Mouse (Mus musculus) CH12.LX (cell line): ENCODE data around the gene Capn8. TPM values are rescaled to one million over a fixed set of nuclear protein-coding genes. Genes with fewer than 3 reads are reported as not detected.

Experiments
- DNase-seq: peaks from one replicate; pipeline ENCODE4 v3.0.0-alpha.2; 2013; ENCODE audit errors: extremely low read depth
- H3K27ac ChIP-seq: 2 replicates; pipeline ENCODE4 v1.5.1; 2012; ENCODE audit warnings: low read depth, mild to moderate bottlenecking, control low read depth, moderate library complexity; ENCODE audit not compliant: insufficient read depth
- H3K27me3 ChIP-seq: replicated peaks from 2 replicates; pipeline ENCODE3; 2012; ENCODE audit warnings: inconsistent platforms
- H3K36me3 ChIP-seq, 2 experiments: replicated peaks in 1 of 2; 2 replicates each; pipeline versions ENCODE3 to v1.6.1; 2012; ENCODE audit warnings: inconsistent platforms in 1 of 2, low read length in 1 of 2, mild to moderate bottlenecking in 1 of 2, mixed read lengths in 1 of 2, moderate library complexity in 1 of 2; ENCODE audit not compliant: control insufficient read depth in 1 of 2, insufficient read depth in 1 of 2
- H3K4me1 ChIP-seq, 2 experiments: 2 replicates each; pipeline ENCODE4 v1.6.1; 2012; ENCODE audit warnings: inconsistent platforms in 1 of 2, moderate library complexity in 1 of 2; ENCODE audit not compliant: insufficient read depth in 2 of 2, control insufficient read depth in 1 of 2
- H3K4me2 ChIP-seq: 2 replicates; pipeline ENCODE4 v1.6.1; 2012; ENCODE audit warnings: low read depth, mild to moderate bottlenecking, control low read depth; ENCODE audit not compliant: poor library complexity, insufficient read depth, severe bottlenecking
- H3K4me3 ChIP-seq, 3 experiments: fragments of 150-350 bp in 1 of 3; sonication (generic) in 1 of 3; replicated peaks in 1 of 3; 2 replicates each; pipeline versions ENCODE3 to v1.5.1; 2011 to 2012; ENCODE audit warnings: low read depth in 2 of 3, low read length in 2 of 3, mild to moderate bottlenecking in 2 of 3, moderate library complexity in 2 of 3, control low read depth in 1 of 3, improper control_type of control experiment in 1 of 3, inconsistent platforms in 1 of 3, mixed read lengths in 1 of 3; ENCODE audit not compliant: poor library complexity in 1 of 3
- H3K79me2 ChIP-seq: replicated peaks from 2 replicates; pipeline ENCODE4 v1.6.1; 2012; ENCODE audit warnings: mild to moderate bottlenecking, moderate library complexity; ENCODE audit not compliant: control insufficient read depth, poor library complexity, insufficient read depth, severe bottlenecking; ENCODE audit errors: extremely low read depth
- H3K9ac ChIP-seq: 2 replicates; pipeline ENCODE4 v1.6.1; 2012; ENCODE audit warnings: low read depth, mild to moderate bottlenecking, control low read depth, moderate library complexity; ENCODE audit not compliant: insufficient read depth
- H3K9me3 ChIP-seq: replicated peaks from 2 replicates; pipeline ENCODE3; 2012; ENCODE audit warnings: low read length, inconsistent platforms, mixed read lengths
- BHLHE40 ChIP-seq: IDR thresholded peaks from 2 replicates; pipeline ENCODE4 v1.6.1; 2011; ENCODE audit warnings: mild to moderate bottlenecking, low read depth, low read length, improper control_type of control experiment
- CTCF ChIP-seq, 2 experiments: IDR thresholded peaks in 1 of 2; conservative IDR thresholded peaks in 1 of 2; 2 replicates each; pipeline ENCODE4 v1.5.1; 2011 to 2012; ENCODE audit warnings: low read depth in 2 of 2, low read length in 2 of 2, improper control_type of control experiment in 1 of 2, inconsistent platforms in 1 of 2, mild to moderate bottlenecking in 1 of 2, moderate library complexity in 1 of 2
- E2F4 ChIP-seq: IDR thresholded peaks from 2 replicates; pipeline ENCODE4 v1.6.1; 2011; ENCODE audit warnings: low read depth, low read length, improper control_type of control experiment; ENCODE audit not compliant: insufficient replicate concordance
- ELF1 ChIP-seq: IDR thresholded peaks from 2 replicates; pipeline ENCODE4 v1.6.1; 2014; ENCODE audit warnings: low read depth, mild to moderate bottlenecking, inconsistent platforms, low read length, improper control_type of control experiment
- EP300 ChIP-seq: IDR thresholded peaks from 2 replicates; pipeline ENCODE4 v1.6.1; 2011; ENCODE audit warnings: low read length, improper control_type of control experiment
- ETS1 ChIP-seq: conservative IDR thresholded peaks from 2 replicates; pipeline ENCODE4 v1.6.1; 2012; ENCODE audit warnings: low read depth, mild to moderate bottlenecking, inconsistent platforms, low read length, improper control_type of control experiment, moderate library complexity
- GABPA ChIP-seq: IDR thresholded peaks from 2 replicates; pipeline ENCODE4 v1.6.1; 2012; ENCODE audit warnings: low read depth, low read length, improper control_type of control experiment, inconsistent platforms; ENCODE audit not compliant: insufficient replicate concordance
- HCFC1 ChIP-seq: IDR thresholded peaks from 2 replicates; pipeline ENCODE4 v1.6.1; 2012; ENCODE audit warnings: low read depth, mild to moderate bottlenecking, inconsistent platforms, low read length, improper control_type of control experiment
- KAT2A ChIP-seq: IDR thresholded peaks from 2 replicates; pipeline ENCODE4 v1.6.1; 2012; ENCODE audit warnings: low read length, improper control_type of control experiment, inconsistent platforms; ENCODE audit not compliant: insufficient replicate concordance
- MAFK ChIP-seq: IDR thresholded peaks from 2 replicates; pipeline ENCODE4 v1.6.1; 2011; ENCODE audit warnings: low read length, improper control_type of control experiment; ENCODE audit not compliant: insufficient replicate concordance
- MAX ChIP-seq: IDR thresholded peaks from 2 replicates; pipeline ENCODE4 v1.6.1; 2011; ENCODE audit warnings: low read length, improper control_type of control experiment
- MXI1 ChIP-seq: IDR thresholded peaks from 2 replicates; pipeline ENCODE4 v1.6.1; 2011; ENCODE audit warnings: mild to moderate bottlenecking, low read depth, low read length, improper control_type of control experiment
- NELFE ChIP-seq: IDR thresholded peaks from 2 replicates; pipeline ENCODE4 v1.6.1; 2011; ENCODE audit warnings: low read depth, low read length, improper control_type of control experiment
- PAX5 ChIP-seq: IDR thresholded peaks from 2 replicates; pipeline ENCODE4 v1.6.1; 2012; ENCODE audit warnings: low read length, inconsistent platforms, mixed read lengths
- POLR2A ChIP-seq: IDR thresholded peaks from 2 replicates; pipeline ENCODE4 v1.6.1; 2011; ENCODE audit warnings: low read depth, mild to moderate bottlenecking, improper control_type of control experiment, low read length
- POLR2AphosphoS2 ChIP-seq: IDR thresholded peaks from 2 replicates; pipeline ENCODE4 v1.6.1; 2011; ENCODE audit warnings: low read depth, low read length, improper control_type of control experiment
- RAD21 ChIP-seq: IDR thresholded peaks from 2 replicates; pipeline ENCODE4 v1.6.1; 2011; ENCODE audit warnings: low read depth, mild to moderate bottlenecking, low read length, improper control_type of control experiment, moderate library complexity
- RCOR1 ChIP-seq: conservative IDR thresholded peaks from 2 replicates; pipeline ENCODE4 v1.6.1; 2012; ENCODE audit warnings: low read depth, mild to moderate bottlenecking, inconsistent platforms, low read length, improper control_type of control experiment
- TCF12 ChIP-seq: IDR thresholded peaks from 2 replicates; pipeline ENCODE4 v1.6.1; 2014; ENCODE audit warnings: low read depth, mild to moderate bottlenecking, inconsistent platforms, low read length, improper control_type of control experiment
- UBTF ChIP-seq: IDR thresholded peaks from 2 replicates; pipeline ENCODE4 v1.6.1; 2012; ENCODE audit warnings: low read depth, mild to moderate bottlenecking, inconsistent platforms, low read length, improper control_type of control experiment, moderate library complexity
- ZC3H11A ChIP-seq: IDR thresholded peaks from 2 replicates; pipeline ENCODE4 v1.6.1; 2012; ENCODE audit warnings: low read depth, mild to moderate bottlenecking, inconsistent platforms, low read length, improper control_type of control experiment
- ZKSCAN1 ChIP-seq: IDR thresholded peaks from 2 replicates; pipeline ENCODE4 v1.6.1; 2012; ENCODE audit warnings: low read depth, inconsistent platforms, low read length, improper control_type of control experiment, borderline replicate concordance
- ZNF384 ChIP-seq: IDR thresholded peaks from 2 replicates; pipeline ENCODE4 v1.6.1; 2012; ENCODE audit warnings: low read depth, low read length, improper control_type of control experiment, inconsistent platforms
- dilution Hi-C: fragments of 300-500 bp; cut with MboI; formaldehyde crosslinking; loops from 2 replicates; pipeline ENCODE4 v1.14.3; 2020; ENCODE audit warnings: low sequenced_read_pairs; ENCODE audit not compliant: extremely low pct_unique_long_range_greater_than_20kb, extremely low pct_ligation_motif_present
- in situ Hi-C: fragments of 300-500 bp; cut with MboI; formaldehyde crosslinking; loops from 3 replicates; pipeline ENCODE4 v1.14.3; 2019; ENCODE audit warnings: low sequenced_read_pairs, low pct_ligation_motif_present, low pct_unique_long_range_greater_than_20kb, mixed read lengths
- polyA plus RNA-seq: library from polyadenylated mRNA; unstranded; fragments of >175 nt; gene quantifications from 2 replicates; pipeline ENCODE4 v1.2.1, GENCODE M21; 2012; ENCODE audit warnings: low read depth; ENCODE audit not compliant: insufficient read length
- total RNA-seq, 2 experiments: library from RNA; depleted of rRNA; stranded (reverse); fragments of 300-350 nt in 1 of 2; fragments of >200 nt in 1 of 2; gene quantifications; 2 replicates each; pipeline ENCODE4 v1.2.3; 2012 to 2014

Gene Capn8
- total and polyA plus RNA-seq, 3 experiments = not detected

DNA sequence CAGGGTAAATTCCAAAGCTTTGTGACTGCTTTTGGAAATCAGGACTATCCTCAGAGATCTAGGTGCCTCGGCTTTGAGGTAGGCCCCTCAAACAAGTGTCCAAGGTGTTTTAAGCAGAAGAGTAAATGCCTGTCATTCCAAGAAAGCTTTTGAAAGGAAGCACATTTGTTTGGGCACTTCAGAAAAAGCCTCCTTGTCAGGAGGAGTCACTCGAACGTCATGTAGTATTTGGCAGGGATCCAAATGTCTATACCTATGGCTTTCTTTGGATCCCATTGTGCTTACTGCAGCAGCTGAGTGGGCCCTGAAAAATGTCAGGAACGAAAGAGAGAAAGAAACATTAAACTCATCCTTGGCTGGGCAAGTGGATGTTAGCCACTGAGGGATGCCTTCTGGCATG is 27.6 kb downstream of the Capn8 start:
- Histone ChIP-seq H3K9me3 (no peaks in the 10 kb centered on the region), H3K27me3 (peaks cover 15% of the 10 kb centered on the region), H3K9ac (no peak overlapping the region), H3K4me3 (no peak overlapping the region), H3K4me2 (no peak overlapping the region)
- no peak for DNase-seq
- in situ Hi-C loops = no loop called here
- TF ChIP-seq HCFC1 = no peak
- no peak for TF ChIP-seq ETS1
- TF ChIP-seq NELFE = no peak
- no peak for TF ChIP-seq EP300
- TF ChIP-seq MAX = no peak
- no peak for TF ChIP-seq ZNF384
- no peak for TF ChIP-seq GABPA
- TF ChIP-seq KAT2A = no peak
- TF ChIP-seq ZKSCAN1 = no peak
- no peak for TF ChIP-seq POLR2AphosphoS2
- no peak for TF ChIP-seq ELF1
- TF ChIP-seq POLR2A = no peak
- TF ChIP-seq UBTF = no peak
- TF ChIP-seq PAX5 = no peak
- no peak for TF ChIP-seq E2F4
- no peak for TF ChIP-seq ZC3H11A
- TF ChIP-seq RCOR1 = no peak
- TF ChIP-seq BHLHE40 = no peak
- no peak for TF ChIP-seq TCF12
- no peak for TF ChIP-seq CTCF (conservative IDR thresholded peaks at IDR 0.05 in 1 of 2, IDR thresholded peaks at IDR 0.05 in 1 of 2; ENCODE audit: low read depth in 2 of 2, low read length in 2 of 2)
- TF ChIP-seq, all 38 proteins: peak for 0
- Histone ChIP-seq H3K27ac (no peak overlapping the region), H3K36me3 (no peaks in the 10 kb centered on the region), H3K79me2 (no peaks in the 10 kb centered on the region), H3K4me1 (no peaks in the 10 kb centered on the region)
- dilution Hi-C loops = no loop called here

DNA sequence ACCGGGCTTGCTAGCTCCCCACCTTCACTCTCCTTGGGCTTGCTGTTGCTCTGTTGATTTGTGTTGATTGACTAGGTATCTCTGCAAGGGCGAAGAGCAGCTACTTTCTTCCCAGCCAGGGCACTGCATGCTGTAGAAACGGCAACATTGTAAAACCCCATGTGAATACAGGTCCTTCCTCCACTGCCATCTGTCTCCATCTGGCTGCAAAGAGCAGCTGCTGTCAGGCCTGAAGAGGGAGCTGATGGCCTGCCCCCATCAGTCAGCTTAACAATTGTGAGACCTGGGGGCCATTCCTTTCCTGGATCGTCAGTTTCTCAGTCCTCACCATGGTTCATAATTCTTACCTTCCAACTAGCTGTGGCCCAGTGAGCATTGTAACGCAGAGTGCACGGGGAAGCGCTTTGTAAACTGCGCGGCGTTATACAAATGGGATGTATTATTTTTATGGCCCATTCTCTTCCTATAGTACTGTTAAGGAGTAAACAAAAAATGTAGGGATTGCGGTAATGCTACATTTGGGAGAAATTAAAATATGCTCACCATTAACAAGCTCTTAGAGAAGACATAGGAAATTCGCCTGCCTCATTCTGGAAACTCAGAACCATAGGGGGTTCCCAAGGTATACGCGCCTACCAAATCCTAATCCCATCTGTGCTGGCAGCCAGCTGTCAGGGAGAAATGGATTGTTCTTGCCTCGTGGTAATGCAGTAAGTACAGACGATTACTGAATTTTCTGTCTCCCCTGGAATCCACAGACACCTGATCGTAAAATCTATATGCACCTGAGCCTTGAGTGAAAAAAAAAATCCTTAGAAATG is 40.7 kb downstream of the Capn8 start:
- in situ Hi-C loops = no loop called here
- H3K9me3 ChIP-seq = no peaks in the 10 kb centered on the region

More for the DNA sequence above, 40.7 kb downstream of the Capn8 start:
- Histone ChIP-seq H3K27me3 (peaks cover 1% of the 10 kb centered on the region), H3K36me3 (no peaks in the 10 kb centered on the region), H3K4me2 (no peak overlapping the region), H3K4me3 (no peak overlapping the region), H3K4me1 (peaks cover 0 to 4% of the 10 kb centered on the region in 2 experiments; a peak in 1 of 4 replicates), H3K79me2 (no peaks in the 10 kb centered on the region), H3K9ac (no peak overlapping the region), H3K27ac (no peak overlapping the region)
- dilution Hi-C loops = no loop called here
- TF ChIP-seq CTCF (conservative IDR thresholded peaks at IDR 0.05 in 1 of 2, IDR thresholded peaks at IDR 0.05 in 1 of 2; ENCODE audit: low read depth in 2 of 2, low read length in 2 of 2) = peak in 1 of 2 experiments; percentile 34; a peak in 2 of 4 replicates
- TF ChIP-seq NELFE = no peak
- TF ChIP-seq ZNF384 = no peak
- no peak for TF ChIP-seq POLR2AphosphoS2
- peak; percentile 9 for TF ChIP-seq RAD21
- TF ChIP-seq MAFK = no peak
- no peak for TF ChIP-seq MXI1
- no peak for TF ChIP-seq POLR2A
- DNase-seq = no peak
